Mouse (Mus musculus) limb, embryonic 14.5 days (tissue): Measurements from ENCODE around the gene Cntnap5a. TPM values are rescaled to one million over a fixed set of nuclear protein-coding genes. Genes with fewer than 3 reads are reported as not detected.

Source experiments
- ATAC-seq: fragments of 200-750 bp; cut with Nextera tagmentation; 2 replicates; pipeline ENCODE4 v1.8.0; 2017; ENCODE audit warnings: low read depth, moderate number of reproducible peaks, moderate TSS enrichment; ENCODE audit not compliant: low FRiP score
- DNase-seq: peaks from one replicate; pipeline ENCODE4 v3.0.0-alpha.2; 2015; ENCODE audit warnings: low spot score
- H3K27ac ChIP-seq: fragments of 300-500 bp; sonication (generic); replicated peaks from 2 replicates; pipeline ENCODE4 v1.5.1; 2014; ENCODE audit warnings: low read depth, mild to moderate bottlenecking, low read length, moderate library complexity, mixed read lengths
- H3K27me3 ChIP-seq: fragments of 300-500 bp; sonication (generic); 2 replicates; pipeline ENCODE4 v1.6.1; 2014; ENCODE audit warnings: low read length, mixed read lengths; ENCODE audit not compliant: control insufficient read depth, insufficient read depth
- H3K36me3 ChIP-seq: fragments of 300-500 bp; sonication (generic); 2 replicates; pipeline ENCODE4 v1.6.1; 2014; ENCODE audit warnings: mild to moderate bottlenecking, low read length, moderate library complexity, mixed read lengths; ENCODE audit not compliant: control insufficient read depth, insufficient read depth
- H3K4me1 ChIP-seq: fragments of 300-500 bp; sonication (generic); 2 replicates; pipeline ENCODE4 v1.6.1; 2014; ENCODE audit warnings: antibody characterized with exemption, low read length, mixed read lengths; ENCODE audit not compliant: control insufficient read depth, insufficient read depth
- H3K4me2 ChIP-seq: fragments of 300-500 bp; sonication (generic); replicated peaks from 2 replicates; pipeline ENCODE4 v1.6.1; 2014; ENCODE audit warnings: low read depth, mild to moderate bottlenecking, low read length, moderate library complexity; ENCODE audit not compliant: severe bottlenecking
- H3K4me3 ChIP-seq: fragments of 300-500 bp; sonication (generic); replicated peaks from 2 replicates; pipeline ENCODE4 v1.5.1; 2014; ENCODE audit warnings: low read length
- H3K9ac ChIP-seq: fragments of 300-500 bp; sonication (generic); 2 replicates; pipeline ENCODE4 v1.6.1; 2014; ENCODE audit warnings: mild to moderate bottlenecking, low read depth, low read length, moderate library complexity; ENCODE audit not compliant: severe bottlenecking
- H3K9me3 ChIP-seq: fragments of 300-500 bp; sonication (generic); 2 replicates; pipeline ENCODE4 v1.6.1; 2016; ENCODE audit warnings: low read length; ENCODE audit not compliant: control insufficient read depth
- POLR2A ChIP-seq: fragments of 200-500 bp; IDR thresholded peaks from 2 replicates; pipeline ENCODE4 v1.8.0; 2012; ENCODE audit warnings: inconsistent platforms, mild to moderate bottlenecking, moderate library complexity, borderline replicate concordance; ENCODE audit not compliant: insufficient read depth, insufficient read length; ENCODE audit errors: extremely low read depth
- WGBS: fragments of 180-500 bp; shearing (Covaris S2); extraction: QIAGEN DNeasy Blood & Tissue Kit; methylation state at CpG from one replicate; pipeline ENCODE4 v1.1.7; 2014; 5-methylcytosine and 5-hydroxymethylcytosine counted together
- polyA plus RNA-seq, 2 experiments: library from polyadenylated mRNA; depleted of rRNA in 1 of 2; stranded (reverse) in 1 of 2; unstranded in 1 of 2; fragments of >200 nt; fragmentation: Nextera tagmentation in 1 of 2; extraction: Ambion mirVana in 1 of 2; gene quantifications; 2 replicates each; pipeline versions ENCODE4 v1.2.1 to v1.2.3; 2012 to 2014

Cntnap5a gene
- polyA plus RNA-seq, 2 experiments = 0.03 TPM

DNA sequence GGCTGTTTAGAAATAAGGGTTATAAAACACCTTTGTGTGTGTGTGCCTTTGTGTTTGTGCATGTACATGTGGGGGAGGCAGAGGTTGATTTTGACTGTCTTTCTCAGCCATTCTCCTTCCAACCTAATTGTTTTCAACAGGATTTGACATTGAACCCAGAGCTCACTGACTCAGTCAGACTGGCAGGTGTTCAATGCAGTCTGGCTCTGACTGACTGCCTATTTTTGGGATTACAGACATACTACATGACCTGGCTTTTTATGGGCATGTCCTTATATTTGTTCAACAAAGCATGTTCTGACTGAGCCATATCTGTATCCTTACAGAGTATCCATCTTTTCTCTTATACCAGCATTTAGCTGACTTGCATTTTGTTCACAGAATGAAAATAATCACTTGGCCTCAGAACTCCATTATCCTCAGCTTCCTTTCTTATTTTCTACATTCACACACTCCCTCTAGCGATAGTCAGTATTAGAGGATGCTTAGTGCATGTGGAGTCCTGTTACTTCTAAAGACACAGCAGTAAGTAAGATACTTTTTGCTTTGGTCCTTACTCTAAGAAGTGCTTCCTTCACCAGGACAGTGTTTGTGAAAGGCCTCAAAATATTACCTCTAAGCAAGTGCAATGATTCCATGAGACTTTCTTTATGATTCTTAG is 717.6 kb downstream of the Cntnap5a start:
- no peak for TF ChIP-seq POLR2A
- H3K9me3 ChIP-seq = no peaks in the 10 kb centered on the region
- H3K4me3 ChIP-seq = no peak overlapping the region
- 67% methylated on average over 1 of the region's 1 CpGs for WGBS
- H3K4me2 ChIP-seq = no peak overlapping the region
- H3K27ac ChIP-seq = no peak overlapping the region
- DNase-seq (no peak), ATAC-seq (no peak)
- H3K27me3 ChIP-seq = no peaks in the 10 kb centered on the region
- H3K36me3 ChIP-seq = no peaks in the 10 kb centered on the region
- H3K9ac ChIP-seq = no peak overlapping the region
- H3K4me1 ChIP-seq = no peaks in the 10 kb centered on the region

DNA sequence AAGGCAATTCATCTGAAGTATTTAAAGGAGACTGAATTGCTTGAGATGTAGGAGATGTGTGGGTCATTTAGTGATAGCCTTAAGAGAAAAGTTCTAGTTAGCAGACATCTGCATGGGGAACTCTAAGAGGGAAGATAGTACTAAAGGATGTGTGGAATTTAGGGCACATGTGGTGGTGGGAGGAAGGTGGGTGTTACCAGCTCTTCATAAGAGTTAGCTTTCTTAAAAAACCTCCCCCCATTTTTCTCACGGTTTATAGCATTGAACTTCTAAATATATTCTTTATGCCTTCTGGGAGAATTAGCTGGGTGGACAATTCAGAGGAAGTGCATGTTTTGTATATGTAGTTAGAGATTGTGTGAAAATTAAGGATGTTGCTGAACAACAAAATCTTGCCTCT is 725.3 kb downstream of the Cntnap5a start:
- Histone ChIP-seq H3K36me3 (no peaks in the 10 kb centered on the region), H3K4me3 (no peak overlapping the region), H3K27ac (no peak overlapping the region), H3K4me1 (no peaks in the 10 kb centered on the region), H3K9ac (no peak overlapping the region), H3K4me2 (no peak overlapping the region), H3K27me3 (no peaks in the 10 kb centered on the region), H3K9me3 (no peaks in the 10 kb centered on the region)
- ATAC-seq (no peak), DNase-seq (no peak)
- no peak for TF ChIP-seq POLR2A
- WGBS = 86% methylated on average over 1 of the region's 1 CpGs

DNA sequence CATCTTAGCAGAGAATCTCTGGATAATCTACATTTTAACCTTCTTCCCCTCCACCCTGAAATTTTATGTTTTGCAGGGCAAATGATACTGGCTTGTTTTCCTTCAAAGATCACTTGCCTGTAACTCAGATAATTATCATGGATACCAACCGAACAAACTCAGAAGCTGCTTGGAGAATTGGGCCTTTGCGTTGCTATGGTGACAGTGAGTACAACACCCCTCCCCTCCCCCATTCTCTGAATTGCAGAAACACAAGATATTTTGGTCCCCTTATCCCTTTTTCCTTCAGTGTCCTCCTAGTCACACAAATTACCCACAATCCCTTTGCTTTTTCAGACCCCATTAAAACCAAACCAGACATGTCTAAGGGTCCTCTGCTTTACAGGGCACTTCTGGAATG is 743.8 kb downstream of the Cntnap5a start:
- no peaks in the 10 kb centered on the region for H3K9me3 ChIP-seq
- no peak for TF ChIP-seq POLR2A
- no peak overlapping the region for H3K9ac ChIP-seq
- H3K4me3 ChIP-seq = no peak overlapping the region
- H3K36me3 ChIP-seq = no peaks in the 10 kb centered on the region
- DNase-seq (no peak), ATAC-seq (no peak)
- H3K27ac ChIP-seq = no peak overlapping the region
- no peak overlapping the region for H3K4me2 ChIP-seq
- H3K4me1 ChIP-seq = no peaks in the 10 kb centered on the region
- no peaks in the 10 kb centered on the region for H3K27me3 ChIP-seq
- 69% methylated on average over 2 of the region's 2 CpGs for WGBS

DNA sequence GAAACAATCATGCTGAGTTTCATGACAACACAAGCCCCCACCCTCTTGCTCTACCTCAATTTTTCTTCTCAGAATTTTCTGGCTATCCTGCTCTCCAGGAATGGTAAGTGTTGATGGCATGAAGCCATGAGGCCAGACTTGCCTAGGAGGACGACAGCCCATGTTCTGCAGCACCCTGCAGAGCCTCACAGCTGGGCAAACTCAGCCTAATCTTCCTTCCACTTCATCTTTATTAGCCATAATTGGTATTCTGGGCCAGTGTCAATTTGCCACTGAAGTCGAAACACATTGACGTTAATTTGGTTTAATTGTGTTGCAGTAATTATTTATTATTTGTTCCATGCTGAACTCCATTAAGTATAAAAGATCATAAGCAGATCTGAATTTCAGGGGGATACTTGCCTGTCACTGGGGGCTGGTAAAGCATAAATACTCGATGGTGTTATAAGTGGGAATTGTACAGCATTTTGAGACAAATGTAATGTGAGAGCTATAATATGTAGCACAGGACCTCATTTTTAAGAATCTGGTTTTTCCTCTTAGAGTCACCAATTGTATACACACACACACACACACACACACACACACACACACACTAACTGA is 770.7 kb downstream of the Cntnap5a start:
- 47% methylated on average over 4 of the region's 4 CpGs for WGBS
- DNase-seq (no peak), ATAC-seq (no peak)
- TF ChIP-seq POLR2A = no peak
- H3K9me3 ChIP-seq = no peaks in the 10 kb centered on the region
- H3K4me1 ChIP-seq = no peaks in the 10 kb centered on the region
- no peaks in the 10 kb centered on the region for H3K27me3 ChIP-seq
- H3K4me3 ChIP-seq = no peak overlapping the region
- H3K4me2 ChIP-seq = no peak overlapping the region
- H3K36me3 ChIP-seq = no peaks in the 10 kb centered on the region
- no peak overlapping the region for H3K27ac ChIP-seq
- H3K9ac ChIP-seq = no peak overlapping the region

DNA sequence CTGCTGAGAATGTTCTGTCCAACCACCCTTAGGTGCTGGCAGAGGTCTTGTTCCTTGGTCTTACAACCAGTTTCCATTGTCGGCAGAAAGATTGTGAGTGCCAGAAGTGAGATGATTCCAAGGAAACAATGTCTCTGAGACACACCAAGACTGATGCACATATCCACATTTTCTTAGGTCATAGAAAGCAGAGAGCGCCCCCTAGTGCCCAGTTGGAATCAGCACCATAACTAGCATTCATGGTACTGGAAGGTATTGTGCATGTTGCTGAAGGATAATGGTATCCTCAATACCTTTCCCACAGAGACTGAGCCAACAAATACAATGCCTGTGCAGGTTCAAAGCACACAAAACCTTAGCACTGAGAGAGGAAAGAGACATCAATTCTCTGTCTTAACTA is 793.1 kb downstream of the Cntnap5a start:
- Histone ChIP-seq H3K4me2 (no peak overlapping the region), H3K27me3 (no peaks in the 10 kb centered on the region), H3K9me3 (no peaks in the 10 kb centered on the region), H3K36me3 (no peaks in the 10 kb centered on the region), H3K4me3 (no peak overlapping the region), H3K4me1 (no peaks in the 10 kb centered on the region), H3K27ac (no peak overlapping the region), H3K9ac (no peak overlapping the region)
- WGBS = 27% methylated on average over 2 of the region's 2 CpGs
- no peak for ATAC-seq
- TF ChIP-seq POLR2A = no peak
- peak; percentile 59 for DNase-seq
